Mouse (Mus musculus): ENCODE results near the gene Rps6kb2.

- TF ChIP-seq CTCF (IDR thresholded peaks at IDR 0.05; ENCODE audit: extremely low read depth, insufficient read length, insufficient replicate concordance, low read depth, low read length) (no peak), POLR2A (IDR thresholded peaks at IDR 0.05; ENCODE audit: low read depth, low read length) (no peak)
Observed at GRCm38 (mm10) chr19:4193129-4193528, 30.0 kb upstream of the Rps6kb2 start.
